Mouse (Mus musculus): ENCODE measurements around the gene Jam3. TPM values are rescaled to one million over a fixed set of nuclear protein-coding genes. Genes with fewer than 3 reads are reported as not detected.

Jam3 gene
- polyA plus RNA-seq, 1 experiment from 2014 or later, result 113 TPM

- no peak for ATAC-seq
Observed at GRCm38 (mm10) chr9:27074677-27075076, 80.5 kb downstream of the Jam3 start.

DNA sequence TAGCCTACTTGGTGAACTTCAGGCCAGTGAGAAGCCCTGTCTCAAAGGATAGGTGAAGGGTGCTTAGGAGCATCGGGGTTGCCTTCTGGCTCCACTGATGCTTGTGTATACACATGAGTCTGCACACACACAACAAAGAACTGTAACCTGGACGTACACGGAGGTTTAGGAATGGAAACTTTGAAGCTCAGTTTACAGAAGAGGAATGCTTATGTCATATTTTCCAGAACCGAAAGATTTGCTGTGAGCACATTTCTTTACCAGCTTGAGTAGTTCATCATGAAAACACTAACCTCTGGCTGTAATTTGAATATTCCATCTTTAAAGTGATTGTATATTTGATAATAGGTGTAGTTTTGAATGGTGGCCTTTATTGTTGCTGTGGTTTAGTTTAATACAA, 84.3 kb downstream of the Jam3 start:
- 94% methylated on average over 4 of the region's 4 CpGs for WGBS
- H3K36me3 ChIP-seq (ENCODE audit: poor library complexity, severe bottlenecking), result peaks cover 90% of the 10 kb centered on the region

More at GRCm38 (mm10) chr9:27074677-27075076, 80.5 kb downstream of the Jam3 start:
- Histone ChIP-seq H3K9ac (no peak overlapping the region), H3K27ac (no peak overlapping the region), H3K9me3 (replicated peaks) (0 out of 2 replicates have a peak, but pooled peaks cover 3% of the 10 kb centered on the region), H3K4me2 (no peak overlapping the region), H3K4me3 (no peak overlapping the region), H3K36me3 (ENCODE audit: poor library complexity, severe bottlenecking) (peaks cover 76% of the 10 kb centered on the region), H3K27me3 (no peaks in the 10 kb centered on the region), H3K4me1 (no peaks in the 10 kb centered on the region)
- 81% methylated on average over 1 of the region's 1 CpGs for WGBS

DNA sequence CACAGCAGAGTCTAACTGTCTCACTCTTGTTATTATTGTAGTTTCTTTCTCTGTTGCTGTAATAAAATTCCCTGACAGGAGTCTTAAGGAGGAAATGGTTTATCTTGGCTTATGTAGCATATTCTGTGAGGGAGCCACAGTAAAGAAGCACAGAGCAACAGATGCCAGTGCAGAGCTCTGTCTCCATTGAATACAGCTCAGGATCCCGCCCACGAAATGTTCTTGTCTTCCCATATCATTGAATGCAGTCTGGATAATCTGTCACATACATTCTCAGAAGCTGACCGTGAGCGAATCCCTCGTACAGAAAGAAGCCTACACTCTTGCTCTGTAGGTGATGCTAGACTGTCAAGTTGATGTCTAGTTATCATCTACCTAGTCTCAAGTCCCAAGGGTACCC, 96.9 kb downstream of the Jam3 start:
- ATAC-seq, result no peak
- no peaks in the 10 kb centered on the region for H3K27me3 ChIP-seq
- H3K4me3 ChIP-seq, result no peak overlapping the region
- H3K4me1 ChIP-seq, result no peaks in the 10 kb centered on the region
- no peak overlapping the region for H3K4me2 ChIP-seq
- 98% methylated on average over 5 of the region's 5 CpGs for WGBS
- no peak overlapping the region for H3K27ac ChIP-seq
- H3K9ac ChIP-seq, result no peak overlapping the region
- H3K36me3 ChIP-seq (ENCODE audit: poor library complexity, severe bottlenecking), result peaks cover 94% of the 10 kb centered on the region
- H3K9me3 ChIP-seq (replicated peaks), result no peaks in the 10 kb centered on the region

More for the DNA sequence above, 84.3 kb downstream of the Jam3 start:
- Histone ChIP-seq H3K27ac (no peak overlapping the region), H3K9me3 (replicated peaks) (0 out of 2 replicates have a peak, but pooled peaks cover 4% of the 10 kb centered on the region), H3K4me3 (no peak overlapping the region), H3K4me1 (no peaks in the 10 kb centered on the region), H3K4me2 (no peak overlapping the region), H3K27me3 (no peaks in the 10 kb centered on the region), H3K9ac (no peak overlapping the region)
- ATAC-seq, result no peak

DNA sequence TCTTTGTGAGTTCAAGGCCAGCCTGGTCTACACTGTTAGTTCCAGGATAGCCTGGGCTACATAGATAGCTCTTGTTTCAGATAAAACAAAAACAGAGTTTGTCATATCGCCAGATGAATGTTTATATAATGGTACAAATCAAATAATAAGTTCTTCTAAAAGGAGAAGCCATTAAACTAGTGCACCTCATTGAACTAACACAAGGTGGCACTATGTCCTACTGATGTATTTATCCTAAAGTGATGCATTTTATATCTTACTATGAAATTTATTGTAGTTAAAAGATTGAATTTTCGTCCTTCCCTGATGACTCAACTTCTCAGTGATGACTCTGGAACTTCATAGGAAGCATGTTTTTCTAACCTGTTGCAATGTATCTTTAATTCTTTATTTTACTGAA, 105.7 kb downstream of the Jam3 start:
- Histone ChIP-seq H3K4me2 (no peak overlapping the region), H3K4me3 (no peak overlapping the region), H3K9me3 (replicated peaks) (no peaks in the 10 kb centered on the region), H3K9ac (no peak overlapping the region), H3K27me3 (no peaks in the 10 kb centered on the region), H3K27ac (no peak overlapping the region), H3K36me3 (ENCODE audit: poor library complexity, severe bottlenecking) (peaks cover 87% of the 10 kb centered on the region), H3K4me1 (no peaks in the 10 kb centered on the region)
- ATAC-seq, result no peak
- 96% methylated on average over 2 of the region's 2 CpGs for WGBS

Other genes with a start within 250 kb of the Jam3 start
- 0.21 and 0.30 TPM in 2 replicates for gene Gm1110, start 232.3 kb downstream of the Jam3 start, polyA plus RNA-seq (2015; fragmentation: Nextera tagmentation; extraction: Ambion mirVana)
- 38.2 and 47.5 TPM in 2 replicates for gene Acad8, start 155.9 kb downstream of the Jam3 start, polyA plus RNA-seq (2015; fragmentation: Nextera tagmentation; extraction: Ambion mirVana)
- gene Thyn1, start 155.7 kb downstream of the Jam3 start, polyA plus RNA-seq (2015; fragmentation: Nextera tagmentation; extraction: Ambion mirVana), result 154 and 156 TPM in 2 replicates
- gene Vps26b, start 125.4 kb downstream of the Jam3 start, polyA plus RNA-seq (2015; fragmentation: Nextera tagmentation; extraction: Ambion mirVana), result 52.6 and 56.5 TPM in 2 replicates
- 26.5 and 30.7 TPM in 2 replicates for gene Ncapd3, start 125.2 kb downstream of the Jam3 start, polyA plus RNA-seq (2015; fragmentation: Nextera tagmentation; extraction: Ambion mirVana)
- gene Igsf9b, start 143.8 kb upstream of the Jam3 start, polyA plus RNA-seq (2015; fragmentation: Nextera tagmentation; extraction: Ambion mirVana), result 9.4 and 11.8 TPM in 2 replicates
- not detected in 2 replicates for gene Spata19, start 241.4 kb upstream of the Jam3 start, polyA plus RNA-seq (2015; fragmentation: Nextera tagmentation; extraction: Ambion mirVana)